Mouse (Mus musculus) naive thymus-derived CD4-positive, alpha-beta T cell, adult 2 months (primary cell): ENCODE data around the gene Fcgrt.

ENCODE experiments used
- DNase-seq: peaks from one replicate; pipeline ENCODE4 v3.0.0-alpha.2; 2011; ENCODE audit warnings: low read depth

Fcgrt gene

DNA sequence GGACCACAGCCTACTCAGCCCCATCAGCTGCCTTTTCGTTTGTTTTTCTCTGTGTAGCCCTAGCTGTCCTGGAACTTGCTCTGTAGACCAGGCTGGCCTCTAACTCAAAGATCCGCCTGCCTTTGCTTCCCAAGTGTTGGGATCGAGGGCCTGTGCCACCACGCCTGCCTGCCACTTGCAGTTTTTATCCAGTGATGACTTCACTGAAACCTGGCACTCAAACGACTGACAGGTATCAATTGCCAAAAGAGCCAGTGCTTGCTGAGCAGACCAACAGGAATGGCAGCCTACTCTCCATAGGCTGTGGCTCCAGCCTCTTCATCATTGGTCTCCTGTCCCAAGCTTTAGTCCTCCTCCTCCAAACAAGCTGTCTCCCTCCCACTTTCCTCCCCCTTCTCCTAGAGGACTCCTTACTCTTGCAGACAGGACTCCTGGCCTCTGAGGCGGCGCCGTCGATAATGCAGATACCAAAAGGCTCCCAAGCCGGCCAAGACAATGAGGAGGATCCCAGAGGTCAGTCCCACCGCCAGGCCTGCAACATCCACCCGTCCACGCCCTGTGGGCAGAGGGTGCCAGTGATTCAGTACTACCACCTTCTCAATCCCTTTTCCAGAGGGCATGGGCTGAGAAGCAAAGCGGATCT is 47.2 kb downstream of the Fcgrt start:
- no peak for DNase-seq

DNA sequence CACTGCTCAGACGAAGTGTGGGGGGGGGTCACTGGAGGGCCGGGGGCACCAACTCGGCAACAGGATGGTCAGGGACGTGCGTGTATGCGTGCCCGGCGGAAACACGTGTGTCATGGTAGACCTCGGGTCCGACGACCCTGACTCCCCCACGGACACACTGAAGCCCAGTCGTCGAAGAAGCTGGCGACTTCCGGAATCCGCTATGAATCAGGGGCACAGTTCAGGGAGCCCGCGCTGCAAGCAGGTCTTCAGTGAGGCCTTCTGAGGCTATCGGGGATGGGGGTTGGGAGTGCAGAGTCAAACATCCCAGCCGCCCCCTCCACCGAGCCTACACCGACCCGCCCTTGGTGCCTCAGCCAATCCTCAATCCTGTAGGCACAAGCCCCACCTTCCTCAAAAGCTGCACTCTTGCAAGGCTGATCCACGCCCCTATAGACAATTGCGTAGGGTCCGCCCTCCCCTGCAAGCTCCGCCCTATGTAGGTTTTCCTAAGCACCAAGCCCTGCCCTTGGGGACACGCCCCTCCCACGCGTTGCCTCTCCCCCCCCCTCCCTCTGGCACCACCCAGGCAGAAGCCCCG is 49.6 kb downstream of the Fcgrt start:
- peak; percentile 98 for DNase-seq

DNA sequence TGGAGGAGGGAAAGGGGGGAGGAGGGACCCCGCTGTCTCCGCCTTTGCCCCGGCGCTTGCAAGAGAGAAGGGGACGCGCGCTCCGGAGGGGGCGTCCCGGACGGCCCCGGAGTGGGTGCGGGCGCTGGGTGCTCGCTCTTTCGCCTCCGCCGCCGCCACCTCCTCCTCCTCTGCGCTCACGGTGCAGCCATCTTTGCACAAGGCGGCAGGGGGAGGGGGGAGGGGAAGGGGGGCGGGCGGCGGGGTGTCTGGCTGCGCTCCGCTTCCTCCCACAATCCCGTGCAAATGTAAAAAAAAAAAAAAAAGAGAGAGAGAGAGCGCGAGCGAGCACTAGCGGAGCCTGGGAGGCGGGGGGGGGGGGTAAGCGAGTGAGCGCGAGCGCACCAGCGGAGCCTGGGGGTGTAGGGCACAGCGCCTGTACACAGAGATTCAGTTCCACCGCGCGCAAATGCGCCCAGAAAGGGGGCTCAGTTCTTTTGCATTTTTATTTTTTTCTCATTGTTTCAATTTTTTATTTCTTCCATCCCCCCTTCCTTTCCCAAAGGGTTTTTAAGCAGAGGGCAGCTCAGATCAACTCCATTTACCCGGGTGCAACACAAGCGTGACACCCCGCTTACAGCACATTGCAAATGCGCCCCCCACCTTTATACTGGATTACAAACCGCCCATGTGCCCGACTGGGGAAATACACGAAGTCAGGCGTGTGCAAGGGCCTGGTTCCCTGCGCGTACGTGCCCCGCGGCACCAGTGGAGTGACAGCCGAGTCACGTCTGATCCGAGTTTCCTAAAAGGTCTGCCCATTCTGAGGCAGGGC is 50.3 kb downstream of the Fcgrt start:
- peak; percentile 84 for DNase-seq

DNA sequence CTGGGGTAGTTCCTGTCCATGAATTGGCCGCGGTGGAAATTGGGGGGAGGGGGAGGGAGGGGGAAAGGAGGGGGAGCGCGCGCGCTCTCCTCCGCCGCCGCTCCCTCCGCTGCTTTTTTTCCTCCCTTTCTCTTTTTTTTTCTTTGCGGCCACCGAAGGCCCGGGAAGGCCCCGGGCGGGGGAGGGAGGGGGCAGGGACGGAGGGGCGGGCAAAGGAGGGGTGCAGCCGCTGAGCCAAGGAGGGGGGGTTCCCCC is 50.9 kb downstream of the Fcgrt start, which contains the start of gene Prr12:
Gene Prr12, minus strand, starts transcription at position 20 of the 255 bp plus-strand sequence.
- DNase-seq, result no peak

DNA sequence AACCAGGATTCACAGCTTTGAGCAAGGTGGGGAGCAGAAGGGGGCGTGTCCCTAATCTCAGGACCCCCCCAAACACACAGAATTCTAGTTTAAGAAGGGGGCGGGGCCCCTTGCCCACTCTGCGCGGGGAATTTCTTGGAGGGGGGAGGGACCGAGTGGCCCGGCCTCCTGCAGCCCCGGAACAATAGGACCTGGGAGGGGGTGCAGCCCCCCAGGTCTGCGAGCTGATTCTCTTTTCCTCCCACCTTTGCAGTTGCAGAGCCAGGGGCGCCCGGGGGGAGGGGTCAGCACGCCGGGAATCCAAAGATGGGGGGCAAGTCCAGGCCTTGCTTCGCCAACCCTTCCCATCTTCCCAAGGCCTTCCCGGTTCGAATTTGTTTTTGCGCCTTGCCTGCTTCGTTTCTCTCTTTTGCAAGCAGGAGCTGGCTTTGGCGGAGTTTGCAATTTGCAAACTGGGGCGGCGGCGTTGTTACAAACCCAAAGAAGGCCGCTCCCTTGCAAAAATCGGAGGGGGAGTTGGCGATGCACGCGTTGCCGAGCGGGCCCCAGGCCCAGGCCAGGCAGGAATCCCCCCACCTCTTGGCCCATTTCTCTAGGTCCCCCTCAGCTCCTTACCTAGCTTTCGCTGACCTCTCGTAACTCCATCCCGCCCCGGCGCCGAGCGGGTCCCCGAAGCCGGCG is 51.3 kb downstream of the Fcgrt start:
- DNase-seq, result peak; percentile 65

DNA sequence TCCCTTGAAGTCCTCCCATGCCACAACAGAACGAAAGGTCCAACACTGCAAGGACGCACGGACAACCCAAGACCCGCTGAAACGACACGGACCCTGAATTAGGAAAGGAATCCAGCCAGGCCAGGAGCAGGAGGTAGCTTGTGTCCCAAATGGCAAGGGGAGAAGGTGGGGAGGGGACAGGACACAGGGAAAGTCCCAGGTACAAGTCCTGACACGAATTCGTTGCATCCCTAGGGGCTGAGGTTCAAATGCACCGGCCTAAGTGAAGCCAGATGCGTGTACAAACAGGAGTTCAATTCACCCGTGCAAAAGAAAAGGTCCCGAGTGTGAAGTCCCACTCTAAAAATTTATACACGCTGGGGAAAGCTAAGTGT is 52.1 kb downstream of the Fcgrt start:
- DNase-seq, result no peak

DNA sequence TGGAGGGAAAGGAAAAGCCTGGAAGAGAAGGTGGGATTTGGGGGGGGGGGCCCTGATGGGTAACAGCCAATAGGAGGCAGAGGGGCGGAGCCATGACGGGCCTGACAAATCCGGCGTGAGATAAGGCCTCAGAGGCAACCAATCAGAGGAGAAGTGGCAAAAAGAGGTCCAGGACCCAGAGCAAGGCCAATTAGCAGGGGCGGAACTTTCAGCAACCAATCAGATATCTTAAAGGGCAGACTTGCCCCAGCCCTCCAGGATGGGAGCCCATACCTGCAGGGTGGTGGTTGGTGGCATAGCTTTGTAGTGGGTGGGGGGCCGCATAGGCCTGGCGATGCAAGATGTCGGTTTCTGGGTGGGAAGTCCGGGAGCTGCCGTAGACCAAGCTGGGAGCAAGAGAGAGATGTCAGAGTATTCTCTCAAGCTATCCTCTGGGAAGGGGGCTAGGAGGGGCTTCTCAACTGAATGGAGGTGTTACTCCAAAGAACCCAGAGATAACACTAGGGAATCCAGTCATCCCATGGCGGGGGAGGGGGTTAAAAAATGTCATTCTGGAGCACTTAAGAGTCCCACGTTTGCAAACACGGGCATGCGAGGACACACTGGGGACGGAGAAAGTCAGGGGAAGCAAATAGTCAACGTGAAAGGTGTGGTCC is 52.6 kb downstream of the Fcgrt start:
- peak; percentile 49 for DNase-seq

DNA sequence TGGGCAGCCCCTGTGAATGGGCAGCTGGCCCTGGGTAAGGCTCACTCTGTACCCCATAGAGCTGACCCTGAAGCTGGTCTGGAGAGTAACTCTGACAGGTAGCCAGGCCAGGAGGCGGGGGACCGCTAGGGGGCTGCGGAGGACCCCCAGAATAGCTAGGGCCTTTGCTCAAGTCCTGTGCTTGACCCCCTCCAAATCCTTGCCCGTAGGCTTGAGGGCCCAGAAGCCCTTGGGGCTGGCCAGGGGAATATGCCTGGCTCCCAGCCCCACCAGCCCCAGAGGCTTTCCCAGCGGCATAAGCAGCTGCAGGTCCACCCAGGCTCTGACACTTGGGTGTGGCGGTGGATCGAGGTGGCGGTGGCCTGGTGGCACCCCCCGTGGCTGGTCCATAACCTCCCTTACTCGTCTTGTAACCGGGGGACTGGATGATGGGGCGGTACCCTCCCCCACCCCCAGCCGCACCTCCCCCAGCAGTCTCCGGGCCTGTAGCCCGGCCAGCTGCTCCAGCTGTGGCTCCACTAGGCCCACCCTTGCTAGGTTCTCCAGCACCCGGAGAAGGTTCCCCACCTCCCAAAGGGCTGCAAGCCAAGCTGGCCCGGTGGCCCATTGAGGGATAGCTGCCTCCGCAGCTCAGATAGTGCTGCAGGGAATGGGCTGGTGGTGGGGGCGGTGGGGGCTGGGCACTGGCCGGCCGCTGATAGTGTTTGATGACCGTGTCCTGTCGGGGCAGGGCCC is 54.6 kb downstream of the Fcgrt start:
- no peak for DNase-seq

DNA sequence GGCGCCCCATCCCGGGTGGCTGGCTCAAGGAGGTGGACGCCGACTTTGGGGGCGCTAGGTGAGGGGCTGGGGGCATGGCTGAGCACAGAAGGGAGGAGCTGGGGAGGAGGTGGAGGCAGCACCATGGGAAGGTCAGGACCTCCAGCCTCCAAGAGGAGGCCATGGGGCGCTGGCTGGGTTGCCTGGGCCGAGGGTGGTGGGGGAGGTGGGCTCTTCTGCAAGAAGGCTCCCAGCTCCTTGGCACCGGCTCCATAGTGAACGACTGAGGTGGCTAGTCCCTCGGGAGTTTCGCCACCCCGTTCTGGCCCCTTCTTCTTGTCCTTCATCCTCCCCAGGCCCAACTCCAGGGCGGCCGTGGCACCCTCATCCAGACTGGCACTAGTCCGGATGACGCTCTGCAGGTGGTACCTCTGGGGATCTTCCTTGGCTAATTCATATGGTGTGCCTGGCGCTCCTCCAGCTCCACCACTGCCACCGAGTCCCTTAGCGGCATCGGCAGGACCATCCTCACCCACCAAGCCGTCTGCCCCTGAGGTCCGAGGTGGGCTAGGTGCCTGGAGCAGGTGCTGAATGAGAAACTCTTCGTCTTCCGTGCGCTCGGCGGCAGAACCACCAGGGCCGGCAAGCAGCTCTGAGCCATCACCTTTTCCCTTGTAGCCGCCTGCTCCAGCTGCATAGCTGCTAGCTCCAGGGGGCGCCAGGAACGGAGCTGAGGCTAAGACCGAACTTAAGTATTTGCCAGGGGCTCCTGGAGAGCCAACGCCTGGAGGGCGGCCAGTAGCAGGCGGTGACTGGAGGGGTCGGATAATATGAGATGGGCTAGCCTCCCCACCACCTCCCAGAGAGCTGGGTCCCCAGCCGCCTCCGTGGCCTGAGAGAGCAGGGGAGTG is 55.4 kb downstream of the Fcgrt start:
- no peak for DNase-seq

DNA sequence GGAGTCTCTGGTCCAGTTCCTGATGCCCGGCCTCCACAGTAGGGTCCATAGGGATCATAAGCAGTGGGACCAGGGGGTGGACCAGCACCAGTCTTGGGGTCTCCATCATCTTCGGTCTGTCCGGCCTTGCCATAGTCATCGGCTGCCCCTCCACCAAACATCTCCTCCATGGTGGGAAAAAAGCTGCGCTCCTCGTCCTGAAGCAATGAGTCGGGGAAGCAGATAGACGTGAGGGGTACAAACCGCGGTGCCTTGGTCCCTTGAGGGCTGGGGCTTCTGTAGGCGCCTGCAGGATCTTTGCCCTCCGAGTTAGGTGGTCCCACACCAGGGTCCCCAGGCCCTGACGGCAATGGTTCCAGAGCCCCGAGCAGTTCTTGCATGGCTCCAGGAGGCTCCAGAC is 56.2 kb downstream of the Fcgrt start:
- no peak for DNase-seq

DNA sequence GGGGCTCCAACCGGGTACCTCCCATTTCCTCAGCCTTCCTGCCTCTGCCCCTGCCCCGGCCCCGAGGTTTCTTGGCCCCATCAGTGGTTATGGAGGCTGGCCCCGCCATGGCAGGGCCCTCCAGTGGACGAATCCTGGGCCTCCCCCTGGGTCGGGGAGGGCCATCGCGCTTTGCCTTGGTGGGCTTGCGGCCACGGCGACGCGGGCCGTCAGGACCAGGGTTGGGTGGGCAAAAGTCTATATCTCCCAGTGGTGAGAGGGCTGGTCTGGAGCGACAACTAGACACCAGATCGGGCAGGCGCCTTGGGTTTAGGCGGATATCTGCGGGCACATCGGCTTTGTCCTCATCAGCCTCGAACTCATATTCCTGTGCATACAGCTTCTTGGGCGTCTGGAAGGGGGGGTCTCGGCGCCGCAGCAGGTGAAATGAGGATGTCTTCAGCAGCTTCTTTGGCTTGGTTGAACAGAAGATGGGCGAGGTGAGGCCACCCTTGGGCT is 56.7 kb downstream of the Fcgrt start:
- DNase-seq, result no peak

DNA sequence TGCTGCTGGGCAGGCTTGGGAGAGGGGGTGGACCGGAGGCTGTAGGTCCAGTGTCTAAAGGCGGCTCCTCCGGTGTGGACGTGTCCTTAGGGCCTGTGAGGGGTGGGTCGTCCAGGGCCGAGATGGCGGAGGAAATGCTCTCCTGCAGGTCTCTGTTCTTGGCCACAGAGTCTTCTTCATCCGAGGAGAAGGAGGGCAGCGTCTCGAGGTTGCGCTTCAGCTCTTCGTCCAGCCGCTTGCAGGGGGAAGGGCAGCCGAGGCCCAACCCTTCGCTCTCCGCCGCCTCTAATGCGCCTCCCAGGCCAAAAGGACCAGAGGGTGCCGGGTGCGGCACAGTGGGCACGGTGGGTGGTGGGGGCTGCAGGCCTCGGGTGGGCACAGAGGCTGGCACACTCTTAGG is 57.9 kb downstream of the Fcgrt start:
- DNase-seq, result no peak

DNA sequence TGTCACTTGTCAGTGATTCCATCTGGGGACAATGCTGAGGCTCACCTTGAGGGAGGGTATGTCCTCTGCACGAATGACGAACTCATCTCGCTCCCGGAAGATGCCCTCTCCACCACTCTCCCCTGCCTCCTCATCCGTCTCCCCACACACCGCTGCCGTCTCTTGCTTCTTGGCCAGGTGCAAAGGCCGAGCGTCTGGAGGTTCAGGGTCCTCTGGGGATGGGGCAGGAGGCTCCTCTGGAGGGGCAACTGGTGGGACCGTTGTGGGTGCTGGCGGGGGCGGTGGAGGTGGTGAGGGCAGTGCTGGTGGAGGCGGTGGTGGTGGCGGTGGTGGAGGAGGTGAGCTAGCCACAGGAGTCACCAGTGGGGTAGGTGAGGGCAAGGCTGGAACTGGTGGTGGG is 60.3 kb downstream of the Fcgrt start:
- no peak for DNase-seq
